Mouse (Mus musculus): ENCODE measurements around the gene Mogs.

Gene Mogs

DNA sequence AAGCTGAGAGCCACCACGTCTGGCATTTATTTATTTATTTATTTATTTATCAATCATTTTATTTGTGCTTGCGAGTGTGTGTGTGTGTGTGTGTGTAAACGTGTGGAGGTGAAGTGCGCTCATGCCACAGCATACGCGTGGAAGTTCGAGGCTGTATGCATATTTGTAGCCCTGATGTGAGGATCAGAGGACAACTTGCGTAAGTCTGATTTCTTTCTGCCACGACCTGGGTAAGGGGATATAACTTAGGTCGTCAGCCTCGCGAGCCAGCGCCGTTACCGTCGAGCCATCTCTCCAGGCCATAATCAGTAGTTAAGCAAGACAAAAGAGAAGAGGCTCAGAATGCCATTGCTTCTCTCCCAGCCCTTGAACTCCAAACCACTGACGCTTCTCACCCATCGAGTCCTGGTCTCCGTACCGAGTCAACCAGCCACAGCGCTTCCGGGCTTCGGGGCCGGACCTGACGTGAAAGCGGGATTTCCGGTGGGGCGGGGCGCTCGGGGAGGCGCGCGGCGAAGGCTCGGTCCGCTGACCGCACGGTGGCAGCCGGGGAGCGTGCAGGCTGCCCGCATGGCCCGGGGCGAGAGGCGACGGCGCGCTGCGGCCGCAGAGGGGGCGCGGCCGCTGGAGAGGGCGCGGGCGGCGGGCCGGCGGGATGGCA, at the start of gene Mogs:
Mogs (plus strand) TSS at position 486 of the 661 bp plus-strand sequence.
- DNase-seq (ENCODE audit: low spot score in 2 of 2) = peak; percentile 91

DNA sequence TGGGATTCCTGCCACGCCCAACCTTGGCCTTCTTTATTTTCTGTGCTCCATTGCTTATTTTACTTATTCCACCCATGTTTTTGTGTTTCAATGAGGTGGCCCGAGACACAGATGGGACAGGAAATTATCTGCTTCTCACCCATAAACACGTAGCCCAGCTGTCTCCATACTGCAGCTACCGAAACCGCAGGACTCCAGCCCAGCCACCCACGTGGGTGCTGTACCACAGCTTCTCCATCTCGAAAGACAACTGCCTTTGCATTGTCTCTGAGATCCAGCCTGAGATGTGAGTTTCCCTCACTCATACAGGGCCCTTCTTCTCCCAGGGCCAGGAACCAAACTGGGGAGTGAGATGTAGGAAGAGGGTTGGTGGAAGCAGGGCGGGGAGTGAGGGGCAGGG, 49.3 kb upstream of the Mogs start:
- no peak for DNase-seq (ENCODE audit: low spot score in 2 of 2)

GRCm38 (mm10) chr6:83066441-83066840, 48.9 kb upstream of the Mogs start:
- DNase-seq (ENCODE audit: low spot score in 2 of 2) = no peak

DNA sequence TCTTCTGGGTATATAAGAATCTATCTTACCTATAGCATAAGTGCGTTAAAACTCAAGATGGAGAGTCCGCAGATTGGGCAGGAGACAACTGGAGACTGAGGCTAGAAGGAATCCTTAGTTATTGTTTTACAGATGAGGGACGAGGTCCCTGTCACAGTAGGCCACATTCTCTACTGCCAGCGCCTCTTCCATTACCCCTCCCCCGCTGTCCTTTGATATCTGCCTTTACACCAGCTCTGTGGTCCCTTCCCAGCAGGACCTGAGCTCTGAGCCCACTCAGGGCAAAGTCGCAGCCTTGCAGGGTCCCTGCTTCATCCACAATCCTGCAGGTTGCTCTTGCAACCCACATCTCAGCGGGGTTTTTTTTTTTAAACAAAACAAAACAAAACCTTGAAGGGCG, 47.1 kb upstream of the Mogs start:
- DNase-seq (ENCODE audit: low spot score in 2 of 2) = no peak

GRCm38 (mm10) chr6:83068706-83069487, 46.4 kb upstream of the Mogs start:
- no peak for DNase-seq (ENCODE audit: low spot score in 2 of 2)

DNA sequence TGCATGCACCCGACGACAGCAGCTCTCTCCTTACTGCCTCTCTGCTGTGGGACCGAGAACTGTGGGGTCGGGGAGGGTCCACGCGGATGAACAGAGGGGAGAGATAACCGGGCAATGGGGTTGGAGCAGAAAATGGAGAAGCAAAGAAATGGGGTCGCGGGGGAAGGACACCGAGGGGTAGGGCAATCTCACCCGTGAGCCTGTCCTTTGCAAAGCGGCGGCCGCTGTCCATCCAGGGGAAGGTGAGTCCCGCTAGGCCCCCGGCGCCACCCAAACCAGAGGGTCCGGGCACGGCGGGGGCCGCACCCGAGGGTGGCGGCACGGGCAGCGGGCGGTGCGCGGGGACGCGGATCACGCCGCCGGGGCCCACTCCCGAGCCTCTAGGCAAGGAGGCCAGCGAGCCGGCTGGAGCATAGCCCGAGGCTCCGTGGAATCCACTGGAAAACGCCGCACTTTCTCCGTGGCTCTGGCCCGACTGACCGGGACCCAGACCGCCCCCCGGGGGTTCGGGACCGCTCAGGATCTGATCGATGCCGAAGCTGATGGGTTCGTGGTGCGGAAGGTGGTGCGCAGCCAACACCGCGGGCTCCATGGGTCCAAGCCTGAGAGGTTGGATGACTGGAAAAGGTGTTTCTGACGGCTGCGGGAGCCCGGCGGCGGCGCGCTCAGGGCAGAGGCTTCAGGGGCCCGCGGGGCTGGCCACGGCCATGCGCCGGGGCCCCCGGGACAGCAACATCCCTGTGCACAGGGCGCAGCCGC, 45.6 kb upstream of the Mogs start:
- no peak for DNase-seq (ENCODE audit: low spot score in 2 of 2)

GRCm38 (mm10) chr6:83070247-83070310, 45.2 kb upstream of the Mogs start, which contains the start of gene Tlx2:
Gene Tlx2 (minus strand): TSS chr6:83070293.
- DNase-seq (ENCODE audit: low spot score in 2 of 2) = no peak

DNA sequence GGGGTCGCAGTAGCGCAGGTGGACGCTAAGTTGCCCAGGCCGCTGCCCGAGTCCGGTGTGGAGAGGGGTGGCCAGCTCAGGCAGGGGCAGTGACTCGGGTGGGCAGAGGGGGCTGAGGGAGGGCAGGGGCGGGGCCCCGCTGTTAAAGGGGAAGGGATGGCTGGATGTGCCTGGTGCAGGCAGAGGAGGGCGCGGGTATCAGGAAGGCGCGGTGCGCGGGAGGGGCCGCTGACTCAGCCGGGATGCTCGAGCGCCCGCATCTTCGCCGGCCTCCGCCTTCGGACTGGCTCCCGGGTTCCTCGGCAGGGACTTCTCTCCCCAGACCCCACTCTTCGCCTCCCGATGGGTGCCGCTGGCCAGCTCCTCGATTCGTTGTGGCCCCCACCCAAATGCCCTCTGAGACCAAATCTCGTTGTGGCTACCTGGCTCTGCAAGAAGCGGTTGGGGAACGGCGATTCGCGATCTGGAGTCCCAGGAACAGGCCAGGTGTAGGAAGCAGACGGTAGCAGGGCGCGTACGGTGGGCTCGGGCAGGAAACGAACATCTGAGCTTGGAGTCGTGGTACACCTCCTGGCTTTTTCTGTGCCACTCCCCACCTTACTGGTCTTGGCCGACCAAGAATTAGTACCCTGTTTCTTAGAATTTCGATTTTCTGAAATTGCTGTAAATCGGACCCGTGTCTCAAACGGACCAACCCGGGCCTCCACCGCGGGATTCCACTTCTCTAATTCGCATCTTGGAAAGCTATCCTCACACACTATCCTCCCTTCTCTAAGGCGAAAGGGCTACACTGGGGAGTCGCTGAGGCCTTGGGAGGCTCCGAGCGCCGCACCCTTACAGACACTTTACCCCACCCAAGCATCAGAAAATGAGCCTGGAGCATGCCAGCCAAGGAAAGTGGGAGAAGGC, 44.7 kb upstream of the Mogs start:
- DNase-seq (ENCODE audit: low spot score in 2 of 2) = peak; percentile 38 to 63

GRCm38 (mm10) chr6:83071220-83071619, 44.1 kb upstream of the Mogs start:
- no peak for DNase-seq (ENCODE audit: low spot score in 2 of 2)

- DNase-seq (ENCODE audit: low spot score in 2 of 2) = no peak
Observed at GRCm38 (mm10) chr6:83074979-83075378, 40.3 kb upstream of the Mogs start.

DNA sequence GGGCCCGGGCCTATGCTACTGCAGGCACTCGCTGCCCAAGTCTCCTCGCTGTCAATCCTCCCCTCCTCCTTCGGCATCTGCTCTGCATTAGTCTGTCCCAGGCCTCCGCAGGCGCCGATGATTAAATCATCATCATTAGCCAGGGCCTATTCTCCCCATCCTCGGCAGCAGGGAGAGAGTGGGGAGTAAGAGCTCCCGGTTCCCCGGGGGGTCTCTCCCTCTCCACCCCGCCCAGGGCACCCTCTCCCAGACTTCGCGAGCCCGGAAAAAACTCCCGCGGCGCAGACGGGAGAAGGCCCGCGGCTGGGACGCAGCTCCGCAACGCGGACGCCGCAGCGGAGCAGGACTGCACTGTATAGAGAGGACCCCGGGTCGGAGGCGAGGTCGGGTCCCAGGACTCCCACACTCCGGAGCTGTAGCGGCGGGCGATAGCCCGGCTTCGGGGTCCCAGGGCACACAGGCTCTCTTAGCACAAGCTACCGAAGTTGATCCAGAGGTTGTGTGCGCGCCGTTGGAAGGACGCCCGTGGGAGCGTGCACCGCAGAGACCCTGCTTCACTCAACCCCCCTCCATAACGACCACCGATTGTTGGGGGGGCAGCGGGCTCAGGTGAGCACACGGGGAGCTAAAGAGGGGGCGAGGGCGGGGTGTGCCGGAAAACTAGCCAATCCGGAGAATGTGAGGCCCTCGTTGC, 37.5 kb upstream of the Mogs start, which contains the start of gene Pcgf1:
Pcgf1 (plus strand) TSS at position 240 of the 694 bp plus-strand sequence.
- peak in 1 of 2 experiments; percentile 43 for DNase-seq (ENCODE audit: low spot score in 2 of 2)

DNA sequence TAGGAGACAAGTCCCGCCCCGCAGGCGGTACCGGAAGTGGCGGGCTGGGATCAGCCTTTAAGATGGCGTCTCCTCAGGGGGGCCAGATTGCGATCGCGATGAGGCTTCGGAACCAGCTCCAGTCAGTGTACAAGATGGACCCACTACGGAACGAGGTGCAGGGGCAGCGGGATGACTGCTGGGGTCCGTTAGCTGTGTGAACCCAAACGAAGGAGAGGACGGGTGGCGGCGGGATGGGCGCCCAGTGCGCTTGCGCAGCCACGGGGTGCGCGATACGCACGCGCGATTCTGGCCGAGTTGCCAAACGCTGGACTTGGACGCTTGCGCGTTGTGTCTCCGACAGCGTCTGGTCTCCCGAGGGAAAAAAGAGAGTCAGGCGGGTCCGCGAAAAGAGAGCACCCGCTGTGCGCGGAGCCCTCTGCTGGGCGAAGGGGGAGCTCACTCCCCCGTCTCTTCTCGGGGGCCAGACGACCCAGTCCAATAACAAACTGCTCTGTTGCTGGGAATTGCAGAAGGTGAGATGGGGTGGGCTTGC, 36.9 kb upstream of the Mogs start:
- peak; percentile 99 to 100 for DNase-seq (ENCODE audit: low spot score in 2 of 2)

GRCm38 (mm10) chr6:83080210-83080609, 35.1 kb upstream of the Mogs start:
- no peak for DNase-seq (ENCODE audit: low spot score in 2 of 2)

DNA sequence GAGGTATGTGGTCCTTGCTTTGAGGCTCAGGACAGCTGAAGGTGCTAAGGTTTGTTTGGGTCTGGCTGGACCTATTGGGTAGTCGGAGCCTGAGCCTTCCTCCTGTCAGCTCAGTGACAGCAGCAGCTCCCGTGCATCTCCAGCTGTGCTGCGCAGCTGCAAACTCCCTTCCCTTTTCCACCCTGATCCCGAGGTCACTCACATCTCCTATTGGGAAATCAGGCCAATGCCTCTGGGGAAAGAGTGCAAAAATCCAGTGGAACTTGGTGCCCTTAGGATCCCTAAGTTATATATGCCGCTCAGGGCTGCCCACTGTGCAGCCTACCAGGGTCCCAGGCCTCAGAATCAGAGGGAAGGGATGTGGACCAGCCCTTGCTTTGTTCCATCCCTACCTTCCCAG, 31.8 kb upstream of the Mogs start:
- no peak for DNase-seq (ENCODE audit: low spot score in 2 of 2)

- no peak for DNase-seq (ENCODE audit: low spot score in 2 of 2)
Observed at GRCm38 (mm10) chr6:83084477-83084876, 30.8 kb upstream of the Mogs start.

DNA sequence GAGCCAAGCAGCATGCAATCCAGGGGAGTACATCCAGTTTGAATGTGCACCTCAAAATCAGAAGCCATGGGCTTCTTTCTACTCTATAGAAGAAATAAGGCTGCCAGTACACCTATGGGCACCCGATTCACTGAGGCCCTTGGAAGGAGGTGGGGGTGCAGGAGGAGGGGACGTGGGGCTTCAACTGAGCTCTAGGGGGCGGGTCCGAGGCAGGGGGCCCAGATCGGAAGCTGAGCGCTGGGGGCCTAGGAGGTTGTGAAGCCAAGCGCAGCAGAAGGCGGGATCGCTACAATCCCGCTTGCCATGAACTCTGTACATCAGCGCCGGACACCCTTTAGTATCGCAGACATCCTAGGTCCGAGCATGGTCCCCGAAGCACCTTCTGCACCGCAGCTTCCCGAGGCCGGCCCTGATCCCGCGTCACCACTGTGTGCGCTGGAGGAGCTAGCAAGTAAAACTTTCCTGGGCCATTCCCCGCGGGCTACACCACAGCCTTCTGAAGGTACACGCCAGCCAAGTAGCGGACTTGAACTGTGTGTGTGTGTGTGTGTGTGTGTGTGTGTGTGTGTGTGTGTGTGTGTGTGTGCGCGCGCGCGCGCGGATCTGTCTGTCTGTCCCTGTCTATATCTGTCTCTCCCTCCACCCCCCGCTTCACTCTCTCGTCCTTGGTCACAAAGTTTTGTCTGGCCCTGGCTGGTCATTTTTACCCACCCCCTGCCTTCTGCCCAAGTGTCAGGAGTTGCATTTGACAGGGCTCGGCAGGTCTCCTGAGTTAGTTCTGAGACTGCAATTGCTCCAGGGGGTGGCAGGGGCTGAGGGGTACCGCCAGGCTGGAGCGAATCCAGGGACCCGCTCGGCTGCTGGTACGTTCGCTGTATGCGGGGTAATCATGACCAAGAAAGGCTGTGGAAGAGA, 28.9 kb upstream of the Mogs start, which contains the start of gene Lbx2:
Lbx2 (plus strand) TSS at position 247 of the 915 bp plus-strand sequence.
- no peak for DNase-seq (ENCODE audit: low spot score in 2 of 2)

DNA sequence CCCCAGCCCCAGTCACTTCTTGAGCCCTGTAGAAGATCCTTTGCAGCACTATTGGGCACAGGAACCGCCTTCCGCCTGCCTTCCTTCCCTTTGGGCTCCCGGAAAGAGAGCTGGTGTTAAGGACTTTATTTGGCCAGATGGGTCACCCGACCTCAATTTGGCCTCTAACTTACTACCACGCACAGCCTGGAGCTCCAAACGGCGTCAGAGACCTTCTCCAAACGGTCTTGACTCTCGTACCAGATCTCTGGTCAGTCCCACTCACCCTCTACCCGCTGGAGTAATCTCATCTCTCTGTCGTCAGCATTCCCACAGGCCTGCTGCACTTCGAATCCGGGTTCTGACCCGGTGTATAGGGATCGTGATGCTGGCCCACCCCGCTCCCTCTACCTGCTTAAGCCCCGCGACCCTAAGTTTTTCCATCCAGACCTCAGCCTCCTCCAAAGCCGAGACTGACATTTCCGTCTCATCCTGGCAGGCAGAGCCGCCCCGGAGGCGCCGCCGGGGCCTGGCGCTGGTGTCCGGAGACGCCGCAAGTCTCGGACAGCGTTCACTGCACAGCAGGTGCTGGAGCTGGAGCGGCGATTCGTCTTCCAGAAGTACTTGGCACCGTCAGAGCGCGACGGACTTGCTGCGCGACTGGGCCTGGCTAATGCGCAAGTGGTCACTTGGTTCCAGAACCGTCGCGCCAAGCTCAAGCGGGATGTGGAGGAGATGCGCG, 27.9 kb upstream of the Mogs start:
- DNase-seq (ENCODE audit: low spot score in 2 of 2) = no peak

DNA sequence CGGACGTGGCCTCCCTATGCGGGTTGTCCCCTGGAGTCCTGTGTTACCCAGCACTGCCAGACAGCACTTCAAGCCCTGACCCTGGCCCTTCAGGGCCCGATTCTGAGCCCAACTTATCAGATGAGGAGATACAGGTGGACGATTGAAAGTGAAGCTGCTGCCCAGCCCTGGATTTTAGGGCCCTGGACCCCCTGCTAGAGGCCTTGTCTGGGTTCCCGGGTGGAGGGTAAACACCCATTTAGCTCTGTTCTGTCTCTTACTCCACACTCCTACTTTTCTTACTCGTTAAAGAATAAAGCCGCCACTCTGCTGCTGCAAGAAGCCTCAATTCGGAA, 27.4 kb upstream of the Mogs start:
- no peak for DNase-seq (ENCODE audit: low spot score in 2 of 2)

- DNase-seq (ENCODE audit: low spot score in 2 of 2) = no peak
Observed at GRCm38 (mm10) chr6:83092416-83093127, 22.7 kb upstream of the Mogs start.

Data from frontal cortex, postnatal 36 days (tissue).